Mouse (Mus musculus) cortical plate, adult 2 months (tissue): ENCODE measurements around the gene Zfp317. TPM values are rescaled to one million over a fixed set of nuclear protein-coding genes. Genes with fewer than 3 reads are reported as not detected.
"Not testable (repeated sequence)": the region's sequence is repeated elsewhere in the genome, so short reads cannot be mapped to it uniquely, and the experiment has no call there.

ENCODE experiments used
- H3K27ac ChIP-seq: fragments of 200-500 bp; 2 replicates; pipeline ENCODE4 v1.5.1; 2012; ENCODE audit warnings: low read length, control low read depth, inconsistent platforms; ENCODE audit not compliant: insufficient read depth
- H3K4me1 ChIP-seq: fragments of 200-500 bp; 2 replicates; pipeline ENCODE4 v1.6.1; 2011; ENCODE audit warnings: low read length; ENCODE audit not compliant: control insufficient read depth, insufficient read depth
- H3K4me3 ChIP-seq: fragments of 200-500 bp; 2 replicates; pipeline ENCODE4 v1.5.1; 2011; ENCODE audit warnings: mild to moderate bottlenecking, low read length, control low read depth; ENCODE audit not compliant: insufficient read depth
- CTCF ChIP-seq: fragments of 200-500 bp; IDR thresholded peaks from 2 replicates; pipeline ENCODE4 v1.5.1; 2011; ENCODE audit warnings: mild to moderate bottlenecking, control low read depth, low read length; ENCODE audit not compliant: insufficient read depth; ENCODE audit errors: extremely low read depth
- POLR2A ChIP-seq: fragments of 200-500 bp; IDR thresholded peaks from 2 replicates; pipeline ENCODE4 v1.6.1; 2011; ENCODE audit warnings: mild to moderate bottlenecking, low read length, control low read depth; ENCODE audit not compliant: insufficient read depth; ENCODE audit errors: extremely low read depth
- polyA plus RNA-seq: library from polyadenylated mRNA; depleted of rRNA; stranded (reverse); fragments of >200 nt; gene quantifications from 2 replicates; pipeline ENCODE4 v1.2.3, GENCODE M21; 2012; rRNA removed

Zfp317 gene
- 22.7 and 23.9 TPM in 2 replicates for polyA plus RNA-seq

DNA sequence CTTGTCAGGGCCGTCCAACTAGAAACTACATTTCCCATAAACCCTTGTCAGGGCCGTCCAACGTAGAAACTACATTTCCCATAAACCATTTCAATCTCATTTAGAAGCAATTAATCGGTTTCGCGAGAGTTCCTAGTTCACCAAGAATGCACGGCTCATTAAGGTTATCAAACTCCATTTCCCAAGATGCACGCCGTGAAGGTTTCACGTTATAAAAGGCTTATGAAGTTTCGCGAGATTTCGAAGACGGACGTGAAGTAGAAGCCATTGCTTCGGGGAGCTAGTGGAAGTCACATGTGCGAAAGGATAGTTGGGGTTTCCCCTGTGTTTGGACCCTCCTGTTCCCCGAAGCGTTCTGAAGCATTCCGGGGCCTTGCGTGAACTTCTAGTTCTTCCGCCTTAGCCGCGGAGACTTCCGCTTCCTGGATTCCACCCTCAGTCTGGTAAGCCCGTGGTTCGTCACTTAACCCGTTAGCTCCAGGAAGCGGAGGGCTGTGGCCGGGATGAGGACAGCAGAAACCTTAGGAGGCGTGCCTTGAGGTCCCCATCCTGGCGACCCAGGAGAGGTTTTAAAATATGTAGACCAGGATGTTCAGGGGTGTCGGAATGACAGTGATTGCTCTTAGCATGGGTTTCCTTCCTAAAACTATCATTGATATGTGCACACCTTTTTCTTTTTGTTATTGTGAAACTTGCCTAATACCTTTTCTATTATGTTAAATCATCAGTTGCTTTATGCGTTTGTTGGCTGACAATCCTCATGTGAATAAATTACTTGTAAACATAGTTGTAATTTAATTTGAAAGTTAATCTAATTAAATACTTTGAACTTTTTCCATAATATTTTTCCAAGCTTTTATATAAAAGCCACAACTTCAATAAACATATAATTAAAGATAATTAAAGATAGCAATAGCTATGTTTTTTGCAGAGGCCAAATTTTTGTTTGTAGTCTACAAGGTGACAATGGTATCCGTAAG, at the start of gene Zfp317:
TSS of gene Zfp317 (plus strand) at position 260 of the 980 bp plus-strand sequence.
- peak; percentile 63; the same call in 1 of the 2 replicates for TF ChIP-seq POLR2A
- no peak for TF ChIP-seq CTCF
- 0 out of 2 replicates have a peak within 1 kb of the TSS, but pooled peaks have one; percentile 0 for H3K27ac ChIP-seq

DNA sequence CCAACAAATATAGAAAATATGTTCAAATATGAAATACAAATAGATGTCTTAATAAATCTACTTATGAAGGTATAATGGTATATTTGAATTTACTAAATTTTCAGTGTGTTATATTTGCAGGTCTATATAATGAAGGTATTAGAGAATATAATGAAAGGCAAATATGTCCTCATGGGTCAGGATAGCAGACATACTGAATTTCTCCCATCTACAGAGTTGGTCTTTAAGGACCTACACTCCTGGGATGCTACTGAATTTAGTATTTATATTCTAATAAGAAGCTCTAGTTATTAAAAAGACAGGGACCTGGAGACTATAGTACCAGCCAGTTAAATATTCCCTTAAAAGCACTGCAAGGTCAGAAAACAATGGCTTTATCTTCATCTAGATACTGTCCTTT, 39.6 kb upstream of the Zfp317 start, which contains the start of gene Olfr855:
TSS of gene Olfr855 (plus strand) at position 301 of the 400 bp plus-strand sequence.
- no peak within 1 kb of the TSS for H3K27ac ChIP-seq
- H3K4me3 ChIP-seq, result no peak within 1 kb of the TSS
- no peaks in the 10 kb centered on the region for H3K4me1 ChIP-seq
- TF ChIP-seq CTCF (no peak), POLR2A (no peak)

More for the DNA sequence above, at the start of gene Zfp317:
- Histone ChIP-seq H3K4me1 (no peaks in the 10 kb centered on the region), H3K4me3 (peak within 1 kb of the TSS; percentile 40)

DNA sequence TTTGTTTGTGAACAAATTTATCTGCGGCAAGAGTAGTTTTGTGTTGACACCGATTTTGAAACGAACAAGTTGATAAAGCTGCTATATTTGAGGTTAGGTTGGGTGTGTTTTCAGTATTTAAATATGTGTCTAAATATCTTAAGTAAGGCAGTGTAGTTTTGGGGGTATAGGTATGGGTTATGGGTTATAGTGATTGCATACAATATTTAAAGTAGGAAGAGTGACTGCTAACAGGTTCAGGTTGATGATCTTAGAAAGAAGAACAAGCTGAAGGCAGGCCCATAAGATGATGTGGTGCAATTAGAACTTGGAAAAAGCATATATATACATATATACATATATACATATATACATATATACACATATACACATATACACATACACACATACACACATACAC, 605 bp upstream of the Zfp317 start:
- no peak for TF ChIP-seq CTCF
- TF ChIP-seq POLR2A, result no peak
- Histone ChIP-seq H3K27ac (no peak overlapping the region), H3K4me3 (no peak overlapping the region), H3K4me1 (no peaks in the 10 kb centered on the region)

DNA sequence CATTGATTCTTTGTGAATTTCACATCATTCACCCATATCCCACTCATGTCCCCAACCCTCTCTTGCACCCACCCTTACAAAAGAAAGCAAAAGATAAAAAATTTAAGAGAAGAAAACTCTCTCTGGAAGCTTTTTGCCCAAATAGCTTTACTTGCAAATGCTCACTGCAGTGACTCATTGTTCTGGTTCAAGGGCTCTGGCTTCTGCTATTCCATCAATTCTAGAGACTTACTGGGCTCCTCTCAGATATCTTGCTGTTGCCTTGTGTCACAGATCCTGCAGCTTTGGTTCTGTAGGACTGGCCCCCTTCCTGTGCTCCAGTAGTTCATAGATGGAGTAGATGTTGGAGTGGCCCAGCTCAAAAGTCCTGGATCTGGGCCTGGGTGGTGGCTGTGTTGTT, 7.7 kb downstream of the Zfp317 start:
- Histone ChIP-seq H3K4me3 (no peak overlapping the region), H3K27ac (no peak overlapping the region), H3K4me1 (no peaks in the 10 kb centered on the region)
- TF ChIP-seq CTCF (no peak), POLR2A (no peak)

DNA sequence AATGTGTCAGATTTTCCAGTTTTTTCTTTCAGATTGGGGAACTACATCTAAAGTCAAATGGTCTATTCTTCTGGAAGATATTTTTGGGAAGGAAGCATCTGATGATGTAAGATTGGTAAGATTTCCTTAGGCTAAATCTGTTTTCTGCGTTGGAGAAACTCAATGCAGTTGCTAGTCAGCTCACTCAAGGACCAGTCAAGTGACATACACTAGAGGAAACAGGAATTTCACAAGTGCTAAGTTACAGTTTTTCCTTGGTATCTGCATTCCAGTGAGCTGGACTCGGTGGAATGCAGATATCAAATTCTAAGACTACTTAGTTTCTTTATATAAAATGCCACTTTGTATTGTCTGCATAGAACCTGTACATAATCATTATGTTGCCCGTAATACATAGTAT, 23.3 kb downstream of the Zfp317 start:
- no peak overlapping the region for H3K27ac ChIP-seq
- no peak for TF ChIP-seq CTCF
- H3K4me3 ChIP-seq, result no peak overlapping the region
- H3K4me1 ChIP-seq, result no peaks in the 10 kb centered on the region

DNA sequence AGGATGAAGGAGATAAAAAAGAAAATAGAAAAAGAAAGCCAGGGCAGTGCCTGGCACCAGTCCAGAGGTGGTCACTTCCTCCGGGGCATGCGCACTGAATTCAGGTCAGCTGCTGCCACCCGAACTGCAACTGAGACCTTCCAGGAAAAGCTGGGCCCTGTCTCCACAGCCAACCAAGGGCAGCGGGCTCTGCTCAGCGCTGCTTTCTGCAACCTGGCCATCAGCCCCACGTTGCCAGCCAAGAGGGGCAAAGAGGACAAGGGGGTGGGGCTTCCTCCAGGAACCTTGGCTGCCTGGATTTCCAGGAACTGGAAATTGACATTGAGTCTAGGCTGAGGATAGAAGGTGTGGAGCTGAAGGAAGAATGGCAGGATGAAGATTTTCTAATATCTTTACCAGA, 68.4 kb downstream of the Zfp317 start:
- Histone ChIP-seq H3K4me3 (no peak overlapping the region), H3K4me1 (no peaks in the 10 kb centered on the region), H3K27ac (no peak overlapping the region)
- TF ChIP-seq POLR2A (no peak), CTCF (no peak)

DNA sequence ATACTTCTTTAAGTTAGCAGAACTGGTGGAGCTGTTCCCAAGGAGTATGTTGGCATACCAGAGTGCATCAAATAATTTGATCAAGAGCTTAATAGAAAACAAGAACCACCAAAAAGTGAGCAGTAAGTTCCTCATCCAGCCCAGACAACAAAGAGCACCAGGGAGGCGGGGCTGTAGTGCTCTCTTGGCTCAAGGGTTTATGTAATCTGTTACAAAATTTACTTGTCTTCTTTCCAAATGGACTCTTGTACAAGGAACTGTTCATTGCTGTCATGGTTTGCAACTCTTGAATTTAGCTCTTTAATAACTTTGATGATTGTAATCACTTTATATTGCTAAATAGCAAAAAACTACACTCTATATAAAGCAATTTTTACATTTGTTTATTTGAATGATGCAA, 69.5 kb downstream of the Zfp317 start:
- no peak overlapping the region for H3K4me3 ChIP-seq
- H3K27ac ChIP-seq, result no peak overlapping the region
- no peaks in the 10 kb centered on the region for H3K4me1 ChIP-seq
- TF ChIP-seq CTCF, result no peak

DNA sequence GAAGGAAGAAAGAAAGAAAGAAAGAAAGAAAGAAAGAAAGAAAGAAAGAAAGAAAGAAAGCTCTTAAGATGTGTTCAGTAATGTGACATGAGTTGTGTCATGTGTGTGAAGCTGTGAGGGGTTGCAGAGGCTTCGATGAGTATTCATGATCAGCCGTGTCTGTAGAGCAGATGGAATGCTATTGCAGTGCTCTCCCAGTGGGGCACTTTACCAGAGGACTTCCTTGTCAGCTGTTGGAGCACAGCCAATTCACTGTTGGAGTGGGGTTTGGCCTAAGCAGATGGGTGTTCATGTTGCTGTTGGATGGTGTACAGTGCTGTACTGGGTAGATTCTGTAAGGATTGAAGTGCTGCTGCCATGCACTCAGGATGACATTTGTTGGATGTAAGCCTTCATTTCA, 70.5 kb downstream of the Zfp317 start:
- H3K4me3 ChIP-seq, result no peak overlapping the region
- no peaks in the 10 kb centered on the region for H3K4me1 ChIP-seq
- TF ChIP-seq CTCF, result no peak
- no peak for TF ChIP-seq POLR2A
- H3K27ac ChIP-seq, result no peak overlapping the region

DNA sequence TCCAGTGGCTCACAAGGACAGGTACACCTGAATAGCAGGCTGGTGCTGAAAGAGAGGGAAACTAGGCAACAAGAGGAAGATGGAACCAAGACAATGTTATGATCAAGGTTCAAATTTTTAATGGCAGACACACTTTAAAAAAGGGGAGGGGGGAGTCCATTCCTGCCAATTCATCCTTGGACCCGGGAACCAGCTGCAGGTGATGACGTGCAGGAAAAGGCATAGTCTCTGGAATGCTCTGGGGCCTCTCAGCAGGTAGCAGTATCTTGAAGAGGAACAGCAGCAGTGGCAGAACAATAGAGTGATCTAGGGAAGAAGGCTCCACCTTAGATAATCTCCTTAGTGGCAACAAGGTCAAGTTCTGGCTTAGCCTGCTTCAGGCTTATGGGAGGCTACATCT, 72.4 kb downstream of the Zfp317 start:
- H3K4me1 ChIP-seq, H3K27ac ChIP-seq, H3K4me3 ChIP-seq: not testable (repeated sequence)

DNA sequence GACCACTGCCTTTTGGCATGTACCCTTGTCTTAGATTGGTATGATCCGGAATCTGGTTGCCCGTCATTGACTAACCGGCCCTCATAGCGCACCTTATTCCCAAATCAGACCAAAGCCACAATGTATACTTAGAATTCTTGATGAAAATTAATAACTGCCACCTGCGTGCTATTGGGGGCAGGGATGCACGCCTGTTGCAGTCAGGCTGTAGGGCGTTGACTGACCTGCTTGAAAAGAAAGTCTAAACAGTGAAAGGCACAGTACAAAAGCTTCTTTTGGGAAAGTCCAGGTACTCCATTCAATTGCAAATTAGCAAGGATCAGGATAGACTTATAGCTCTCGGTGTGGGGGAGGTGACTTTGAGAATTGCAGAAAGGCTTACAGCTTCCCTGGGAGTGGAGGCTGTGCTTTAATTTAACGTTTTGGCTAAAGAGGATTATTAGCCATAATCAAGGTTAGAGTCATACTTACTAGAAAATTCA, 73.0 kb downstream of the Zfp317 start:
- H3K4me1 ChIP-seq, H3K4me3 ChIP-seq, H3K27ac ChIP-seq: not testable (repeated sequence)

Other genes starting within 250 kb of the Zfp317 start
- gene Olfr847, start 243.4 kb upstream of the Zfp317 start, polyA plus RNA-seq, result not detected in 2 replicates
- gene Olfr849, start 181.8 kb upstream of the Zfp317 start, polyA plus RNA-seq, result not detected in 2 replicates
- gene Olfr850, start 143.9 kb upstream of the Zfp317 start, polyA plus RNA-seq, result not detected in 2 replicates
- gene Olfr851, start 128.8 kb upstream of the Zfp317 start, polyA plus RNA-seq, result not detected in 2 replicates
- gene Olfr853, start 81.0 kb upstream of the Zfp317 start, polyA plus RNA-seq, result not detected in 2 replicates
- gene Olfr854, start 54.7 kb upstream of the Zfp317 start, polyA plus RNA-seq, result not detected in 2 replicates
- not detected in 2 replicates for gene Olfr855, start 39.5 kb upstream of the Zfp317 start, polyA plus RNA-seq
- 0.15 TPM in 1 of 2 replicates, not detected in the other for gene Olfr857, start 87.3 kb downstream of the Zfp317 start, polyA plus RNA-seq
- not detected in 2 replicates for gene Olfr58, start 158.2 kb downstream of the Zfp317 start, polyA plus RNA-seq
- gene Olfr859, start 182.8 kb downstream of the Zfp317 start, polyA plus RNA-seq, result 0.02 TPM in 2 replicates
- not detected in 2 replicates for gene Olfr860, start 227.6 kb downstream of the Zfp317 start, polyA plus RNA-seq